Mouse (Mus musculus) heart, postnatal 0 days (tissue): ENCODE results near the gene Glyctk. TPM values are rescaled to one million over a fixed set of nuclear protein-coding genes. Genes with fewer than 3 reads are reported as not detected.

Experiments
- ATAC-seq: fragments of 200-750 bp; cut with Nextera tagmentation; 2 replicates; pipeline ENCODE4 v1.8.0; 2017; ENCODE audit warnings: low read depth, moderate number of reproducible peaks, moderate library complexity; ENCODE audit not compliant: insufficient read depth
- DNase-seq: peaks from one replicate; pipeline ENCODE4 v3.0.0-alpha.2; 2016; ENCODE audit warnings: low spot score
- H3K27ac ChIP-seq: fragments of 300-500 bp; sonication (generic); 2 replicates; pipeline ENCODE4 v1.5.1; 2014; ENCODE audit warnings: low read depth, mild to moderate bottlenecking
- H3K27me3 ChIP-seq: fragments of 300-500 bp; sonication (generic); 2 replicates; pipeline ENCODE4 v1.6.1; 2014; ENCODE audit warnings: low read length, mixed read lengths; ENCODE audit not compliant: control insufficient read depth, insufficient read depth
- H3K36me3 ChIP-seq: fragments of 300-500 bp; sonication (generic); replicated peaks from 2 replicates; pipeline ENCODE4 v1.6.1; 2014; ENCODE audit warnings: low read length, mixed read lengths; ENCODE audit not compliant: control insufficient read depth, insufficient read depth
- H3K4me1 ChIP-seq: fragments of 300-500 bp; sonication (generic); 2 replicates; pipeline ENCODE4 v1.6.1; 2014; ENCODE audit warnings: antibody characterized with exemption; ENCODE audit not compliant: control insufficient read depth, insufficient read depth
- H3K4me2 ChIP-seq: fragments of 300-500 bp; sonication (generic); 2 replicates; pipeline ENCODE4 v1.6.1; 2014; ENCODE audit warnings: low read depth, mild to moderate bottlenecking, low read length, moderate library complexity
- H3K4me3 ChIP-seq: fragments of 300-500 bp; sonication (generic); 2 replicates; pipeline ENCODE4 v1.5.1; 2014; ENCODE audit warnings: low read depth, low read length
- H3K9ac ChIP-seq: fragments of 300-500 bp; sonication (generic); replicated peaks from 2 replicates; pipeline ENCODE4 v1.6.1; 2014; ENCODE audit warnings: low read depth, low read length, mixed read lengths
- H3K9me3 ChIP-seq: fragments of 300-500 bp; sonication (generic); replicated peaks from 2 replicates; pipeline ENCODE4 v1.6.1; 2016; ENCODE audit warnings: low read length; ENCODE audit not compliant: control insufficient read depth
- CTCF ChIP-seq: IDR thresholded peaks from 2 replicates; pipeline ENCODE4 v1.5.1; 2016; ENCODE audit warnings: antibody characterized with exemption, control low read depth, low read depth
- EP300 ChIP-seq: IDR thresholded peaks from 2 replicates; pipeline ENCODE4 v1.6.1; 2016; ENCODE audit warnings: antibody characterized with exemption, low read depth
- WGBS: fragments of 180-500 bp; shearing (Covaris S2); extraction: QIAGEN DNeasy Blood & Tissue Kit; methylation state at CpG from one replicate; pipeline ENCODE4 v1.1.7; 2014; 5-methylcytosine and 5-hydroxymethylcytosine counted together
- polyA plus RNA-seq: library from polyadenylated mRNA; unstranded; fragments of >200 nt; fragmentation: Nextera tagmentation; extraction: Ambion mirVana; gene quantifications from 2 replicates; pipeline ENCODE4 v1.2.1, GENCODE M21; 2015
- total RNA-seq: library from RNA; depleted of rRNA; stranded (reverse); fragments of >200 nt; gene quantifications from 2 replicates; pipeline ENCODE4 v1.2.3, GENCODE M21; 2014; ENCODE audit warnings: low replicate concordance

Gene Glyctk
- total and polyA plus RNA-seq, 2 experiments from 2014 or later: 0.90 to 2.5 TPM

- Histone ChIP-seq H3K27ac (no peak overlapping the region), H3K9me3 (no peaks in the 10 kb centered on the region), H3K27me3 (no peaks in the 10 kb centered on the region), H3K4me1 (0 out of 2 replicates have a peak, but pooled peaks cover 8% of the 10 kb centered on the region), H3K36me3 (peaks cover 32% of the 10 kb centered on the region), H3K4me2 (no peak overlapping the region), H3K9ac (no peak overlapping the region), H3K4me3 (no peak overlapping the region)
- DNase-seq: no peak
- WGBS: 91% methylated on average over 8 of the region's 8 CpGs
- no peak for ATAC-seq
- TF ChIP-seq EP300: no peak
Measured at GRCm38 (mm10) chr9:106195693-106196092, 37.8 kb upstream of the Glyctk start.

- H3K4me3 ChIP-seq: no peak overlapping the region
- no peak overlapping the region for H3K9ac ChIP-seq
- WGBS: 89% methylated on average over 8 of the region's 8 CpGs
- H3K27ac ChIP-seq: no peak overlapping the region
- H3K9me3 ChIP-seq: no peaks in the 10 kb centered on the region
- no peak overlapping the region for H3K4me2 ChIP-seq
- TF ChIP-seq CTCF (no peak), EP300 (no peak)
- DNase-seq: no peak
- H3K27me3 ChIP-seq: no peaks in the 10 kb centered on the region
- H3K4me1 ChIP-seq: 0 out of 2 replicates have a peak, but pooled peaks cover under 1% of the 10 kb centered on the region
- ATAC-seq: no peak
- H3K36me3 ChIP-seq: peaks cover 47% of the 10 kb centered on the region
Measured at GRCm38 (mm10) chr9:106193930-106194807, 36.2 kb upstream of the Glyctk start.

GRCm38 (mm10) chr9:106192998-106193397 is 35.1 kb upstream of the Glyctk start:
- Histone ChIP-seq H3K4me3 (no peak overlapping the region), H3K9ac (no peak overlapping the region), H3K27me3 (no peaks in the 10 kb centered on the region), H3K27ac (no peak overlapping the region), H3K4me1 (no peaks in the 10 kb centered on the region), H3K36me3 (peaks cover 59% of the 10 kb centered on the region), H3K9me3 (no peaks in the 10 kb centered on the region), H3K4me2 (no peak overlapping the region)
- no peak for ATAC-seq
- no peak for DNase-seq
- 89% methylated on average over 1 of the region's 1 CpGs for WGBS
- TF ChIP-seq EP300: no peak
- TF ChIP-seq CTCF: no peak

- whole genome bisulfite sequencing: 91% methylated on average over 8 of the region's 8 CpGs
- H3K4me1 ChIP-seq: no peaks in the 10 kb centered on the region
- H3K36me3 ChIP-seq: peaks cover 68% of the 10 kb centered on the region
- no peak overlapping the region for H3K4me2 ChIP-seq
- DNase-seq (no peak), ATAC-seq (no peak)
- H3K27me3 ChIP-seq: no peaks in the 10 kb centered on the region
- TF ChIP-seq EP300 (no peak), CTCF (no peak)
- no peaks in the 10 kb centered on the region for H3K9me3 ChIP-seq
- no peak overlapping the region for H3K4me3 ChIP-seq
- no peak overlapping the region for H3K27ac ChIP-seq
- no peak overlapping the region for H3K9ac ChIP-seq
Measured at GRCm38 (mm10) chr9:106192024-106192423, 34.1 kb upstream of the Glyctk start.

- H3K4me2 ChIP-seq: no peak overlapping the region
- H3K9me3 ChIP-seq: no peaks in the 10 kb centered on the region
- H3K9ac ChIP-seq: no peak overlapping the region
- ATAC-seq (no peak), DNase-seq (no peak)
- no peak overlapping the region for H3K4me3 ChIP-seq
- peaks cover 72% of the 10 kb centered on the region for H3K36me3 ChIP-seq
- H3K4me1 ChIP-seq: no peaks in the 10 kb centered on the region
- TF ChIP-seq EP300 (no peak), CTCF (no peak)
- no peaks in the 10 kb centered on the region for H3K27me3 ChIP-seq
- WGBS: 97% methylated on average over 1 of the region's 1 CpGs
- H3K27ac ChIP-seq: no peak overlapping the region
Measured at GRCm38 (mm10) chr9:106191355-106191754, 33.4 kb upstream of the Glyctk start.
